Mouse (Mus musculus) intestine, embryonic 14.5 days (tissue): ENCODE data around the gene Ovca2. TPM values are rescaled to one million over a fixed set of nuclear protein-coding genes. Genes with fewer than 3 reads are reported as not detected.
A peak's percentile ranks its signal among the peaks of the same experiment; 100 is the strongest.

Source experiments
- ATAC-seq: fragments of 200-750 bp; cut with Nextera tagmentation; replicated peaks from 2 replicates; pipeline ENCODE4 v1.8.0; 2017; ENCODE audit warnings: low read depth, moderate number of reproducible peaks, moderate TSS enrichment, moderate library complexity; ENCODE audit not compliant: low FRiP score, low TSS enrichment
- DNase-seq: peaks from one replicate; pipeline ENCODE4 v3.0.0-alpha.2; 2018; ENCODE audit warnings: low spot score
- H3K27ac ChIP-seq: fragments of 300-500 bp; sonication (generic); 2 replicates; pipeline ENCODE4 v1.5.1; 2014; ENCODE audit warnings: low read depth, mild to moderate bottlenecking, control low read depth
- H3K27me3 ChIP-seq: fragments of 300-500 bp; sonication (generic); replicated peaks from 2 replicates; pipeline ENCODE4 v1.6.1; 2014; ENCODE audit warnings: low read length, control low read depth; ENCODE audit not compliant: control insufficient read depth, insufficient read depth
- H3K36me3 ChIP-seq: fragments of 300-500 bp; sonication (generic); 2 replicates; pipeline ENCODE4 v1.6.1; 2014; ENCODE audit warnings: low read length, control low read depth; ENCODE audit not compliant: control insufficient read depth, insufficient read depth
- H3K4me1 ChIP-seq: fragments of 300-500 bp; sonication (generic); replicated peaks from 2 replicates; pipeline ENCODE4 v1.6.1; 2014; ENCODE audit warnings: low read length, control low read depth, mixed read lengths; ENCODE audit not compliant: control insufficient read depth, insufficient read depth
- H3K4me2 ChIP-seq: fragments of 300-500 bp; sonication (generic); 2 replicates; pipeline ENCODE4 v1.6.1; 2014; ENCODE audit warnings: low read length
- H3K4me3 ChIP-seq: fragments of 300-500 bp; sonication (generic); 2 replicates; pipeline ENCODE4 v1.5.1; 2014; ENCODE audit warnings: low read depth, low read length, control low read depth, mixed read lengths
- H3K9ac ChIP-seq: fragments of 300-500 bp; sonication (generic); 2 replicates; pipeline ENCODE4 v1.6.1; 2014; ENCODE audit warnings: mild to moderate bottlenecking, low read length
- H3K9me3 ChIP-seq: fragments of 300-500 bp; sonication (generic); 2 replicates; pipeline ENCODE4 v1.6.1; 2016; ENCODE audit warnings: low read length, control low read depth; ENCODE audit not compliant: control insufficient read depth
- WGBS: fragments of 180-500 bp; shearing (Covaris S2); extraction: QIAGEN DNeasy Blood & Tissue Kit; methylation state at CpG from one replicate; pipeline ENCODE4 v1.1.7; 2014; 5-methylcytosine and 5-hydroxymethylcytosine counted together
- polyA plus RNA-seq: library from polyadenylated mRNA; unstranded; fragments of >200 nt; fragmentation: Nextera tagmentation; extraction: Ambion mirVana; gene quantifications from 2 replicates; pipeline ENCODE4 v1.2.1, GENCODE M21; 2014

Ovca2 gene
- polyA plus RNA-seq, 1 experiment from 2014 or later = 29.9 TPM

DNA sequence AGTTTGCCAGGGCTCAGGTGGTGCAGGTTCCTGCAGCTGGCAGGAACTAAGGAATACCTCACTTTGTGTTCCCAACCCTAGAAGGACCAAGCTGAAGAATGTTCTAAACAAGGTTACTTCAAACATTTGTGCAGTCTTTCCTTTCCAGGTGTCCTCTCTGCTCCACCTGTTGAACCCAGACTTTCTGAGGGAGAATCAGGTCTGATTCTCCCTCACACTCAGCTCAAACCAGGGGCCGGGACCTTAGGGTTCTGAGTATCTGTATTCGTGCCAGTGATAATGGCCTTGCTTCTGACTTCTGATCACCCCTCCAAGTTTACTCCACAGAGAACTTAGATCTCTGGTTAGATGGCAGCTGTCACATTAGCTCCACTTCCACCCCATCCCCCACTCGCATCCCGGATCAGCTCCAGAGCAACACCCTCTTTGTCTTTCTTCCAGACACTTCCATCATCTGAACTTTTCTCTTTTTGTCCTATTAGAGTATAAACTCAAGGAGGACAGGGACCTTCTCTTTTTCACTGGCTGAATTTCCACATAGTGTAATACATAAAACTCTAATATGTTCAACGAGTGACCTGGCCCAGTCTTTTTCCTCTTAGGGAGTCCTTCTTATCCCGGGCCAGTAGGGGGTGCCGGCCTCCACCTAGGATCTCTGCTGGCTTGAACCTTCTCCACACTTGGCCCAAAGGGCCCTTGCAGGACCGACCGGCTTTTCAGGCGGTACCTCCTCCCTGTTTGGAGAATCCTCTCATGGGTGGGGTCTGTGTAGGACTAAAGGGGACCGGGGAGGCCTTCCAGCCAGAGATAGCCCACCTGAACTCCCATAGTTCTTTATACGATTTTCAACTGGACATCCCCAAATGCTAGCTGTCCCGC, 13.9 kb upstream of the Ovca2 start:
- DNase-seq = peak; percentile 84
- WGBS = 24% methylated on average over 13 of the region's 13 CpGs

DNA sequence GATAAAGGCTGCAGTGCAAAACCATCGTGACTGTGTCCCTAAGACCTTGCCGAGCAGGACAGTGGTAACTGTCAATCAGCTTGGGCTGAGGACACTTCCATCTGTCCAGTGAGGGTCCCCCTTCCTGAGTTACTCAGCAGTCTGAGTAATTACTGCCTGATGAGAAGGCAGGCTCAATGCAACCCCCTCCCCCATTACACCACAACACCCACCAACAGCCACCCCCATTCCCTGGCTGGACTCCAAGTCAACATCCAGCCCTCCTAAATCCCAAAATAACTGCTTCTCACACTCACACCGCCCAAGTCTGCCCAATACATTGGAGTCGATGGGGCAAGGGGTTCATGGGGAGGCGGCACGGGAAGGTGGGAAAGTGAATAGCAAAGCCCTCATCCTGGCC, 13.2 kb upstream of the Ovca2 start:
- no peaks in the 10 kb centered on the region for H3K36me3 ChIP-seq
- H3K27me3 ChIP-seq = peaks cover 52% of the 10 kb centered on the region
- peaks cover 24% of the 10 kb centered on the region for H3K4me1 ChIP-seq
- ATAC-seq (no peak), DNase-seq (no peak)
- WGBS = 69% methylated on average over 6 of the region's 6 CpGs
- H3K9me3 ChIP-seq = no peaks in the 10 kb centered on the region
- no peak overlapping the region for H3K4me3 ChIP-seq
- no peak overlapping the region for H3K4me2 ChIP-seq
- no peak overlapping the region for H3K27ac ChIP-seq
- no peak overlapping the region for H3K9ac ChIP-seq

More for the DNA sequence above, 13.9 kb upstream of the Ovca2 start:
- H3K27ac ChIP-seq = no peak overlapping the region
- no peaks in the 10 kb centered on the region for H3K9me3 ChIP-seq
- H3K9ac ChIP-seq = no peak overlapping the region
- H3K27me3 ChIP-seq = peaks cover 57% of the 10 kb centered on the region
- H3K4me1 ChIP-seq = peaks cover 24% of the 10 kb centered on the region
- 0 out of 2 replicates have a peak overlapping the region, but pooled peaks have one; percentile 52 for H3K4me3 ChIP-seq
- no peaks in the 10 kb centered on the region for H3K36me3 ChIP-seq
- peak overlapping the region; percentile 75 for H3K4me2 ChIP-seq
- ATAC-seq = peak; percentile 57

DNA sequence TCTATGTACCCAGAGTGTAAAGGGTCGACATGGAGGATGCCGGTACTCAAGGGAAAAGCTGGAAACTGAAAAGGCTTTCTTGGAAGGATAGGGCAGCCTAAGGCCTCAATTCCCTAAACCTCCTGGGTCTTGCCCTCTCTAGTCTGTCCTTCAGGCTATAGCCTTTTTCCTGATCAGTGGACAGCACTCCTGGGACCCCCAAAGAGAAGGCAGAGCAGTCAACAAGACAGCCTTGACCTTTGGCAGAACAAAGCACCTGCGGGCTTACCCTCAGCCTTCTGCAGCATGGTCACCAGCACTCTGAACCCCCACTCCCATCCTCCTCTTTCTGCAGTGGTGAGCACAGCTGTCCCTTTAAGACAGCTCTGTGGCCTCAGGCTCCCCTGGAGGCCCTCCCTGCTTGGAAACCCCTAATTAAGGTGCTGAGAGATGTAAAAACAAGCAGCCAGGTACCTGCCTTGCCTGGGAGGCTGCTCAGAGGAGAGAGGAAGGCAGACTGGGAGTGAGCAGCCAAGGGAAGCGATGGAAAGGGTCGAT, 12.3 kb upstream of the Ovca2 start, which contains the start of gene Dph1:
Gene Dph1, minus strand, starts transcription at position 337 of the 537 bp plus-strand sequence.
- DNase-seq (no peak), ATAC-seq (no peak)
- no peaks in the 10 kb centered on the region for H3K9me3 ChIP-seq
- H3K27ac ChIP-seq = peak within 1 kb of the TSS; percentile 43; the same call in 1 of the 2 replicates
- peak within 1 kb of the TSS; percentile 59 for H3K9ac ChIP-seq
- WGBS = 59% methylated on average over 5 of the region's 5 CpGs
- peak within 1 kb of the TSS; percentile 91 for H3K4me2 ChIP-seq
- peaks cover 2% of the 10 kb centered on the region; the same call in 1 of the 2 replicates for H3K36me3 ChIP-seq
- peaks cover 43% of the 10 kb centered on the region for H3K27me3 ChIP-seq
- peak within 1 kb of the TSS; percentile 92 for H3K4me3 ChIP-seq
- peaks cover 24% of the 10 kb centered on the region for H3K4me1 ChIP-seq

DNA sequence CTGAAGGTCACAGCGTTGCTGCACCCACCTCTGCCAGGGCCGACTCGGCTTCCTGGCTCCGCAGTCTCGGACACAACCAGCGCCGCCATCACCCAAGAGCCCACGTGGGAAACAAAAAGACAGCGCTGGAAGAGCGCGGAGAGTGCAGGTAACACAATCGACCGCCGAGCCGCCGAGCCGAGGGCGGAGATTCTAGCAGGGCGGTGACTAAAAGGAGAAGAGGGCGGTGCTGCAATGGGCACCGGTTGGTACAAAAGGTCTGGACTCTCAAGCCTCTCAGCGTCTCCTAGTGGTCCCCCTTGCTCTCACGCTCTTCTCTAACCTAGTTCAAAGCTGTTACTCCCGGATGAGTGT, 11.7 kb upstream of the Ovca2 start:
- H3K27ac ChIP-seq = peak overlapping the region; percentile 43; the same call in 1 of the 2 replicates
- DNase-seq = peak; percentile 87
- H3K4me3 ChIP-seq = peak overlapping the region; percentile 92
- H3K9ac ChIP-seq = peak overlapping the region; percentile 59
- peaks cover 9% of the 10 kb centered on the region; the same call in 1 of the 2 replicates for H3K36me3 ChIP-seq
- peaks cover 37% of the 10 kb centered on the region for H3K27me3 ChIP-seq
- no peaks in the 10 kb centered on the region for H3K9me3 ChIP-seq
- peak overlapping the region; percentile 91 for H3K4me2 ChIP-seq
- peak; percentile 72 for ATAC-seq
- peaks cover 23% of the 10 kb centered on the region for H3K4me1 ChIP-seq
- under 1% methylated on average over 24 of the region's 24 CpGs for WGBS

DNA sequence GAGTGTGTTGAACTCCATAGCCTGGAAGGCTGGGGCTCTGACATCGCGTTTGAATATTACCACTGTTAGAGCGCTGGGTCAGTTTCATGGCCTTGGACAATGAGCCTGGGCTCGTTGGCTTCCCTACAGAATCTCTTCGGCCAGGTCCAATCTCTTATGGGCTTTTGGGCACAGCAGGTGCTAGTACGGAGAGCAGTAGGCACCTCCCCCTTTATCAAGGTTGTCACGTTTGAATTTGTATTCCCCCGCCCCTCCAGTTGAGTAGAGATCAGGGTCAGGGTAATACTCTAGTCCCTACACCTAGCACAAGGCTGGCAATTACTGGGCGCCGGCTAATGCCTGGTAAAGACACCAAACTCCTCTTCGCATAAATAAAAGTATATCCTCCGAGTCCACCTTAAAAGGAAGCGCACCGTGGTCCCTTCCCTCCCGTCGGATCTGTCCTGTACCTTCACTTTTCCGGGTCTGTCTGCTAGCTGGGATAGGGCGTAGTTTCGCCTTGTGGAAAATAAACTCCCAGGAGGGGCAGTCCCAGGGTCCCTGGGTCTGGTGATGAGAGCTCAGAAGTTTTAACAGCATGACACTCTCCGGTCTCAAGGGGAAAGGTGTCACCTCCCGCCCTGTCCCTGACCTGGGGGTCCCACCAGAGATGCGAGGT, 11.2 kb upstream of the Ovca2 start:
- ATAC-seq = peak; percentile 55
- peak overlapping the region; percentile 43; the same call in 1 of the 2 replicates for H3K27ac ChIP-seq
- DNase-seq = no peak

DNA sequence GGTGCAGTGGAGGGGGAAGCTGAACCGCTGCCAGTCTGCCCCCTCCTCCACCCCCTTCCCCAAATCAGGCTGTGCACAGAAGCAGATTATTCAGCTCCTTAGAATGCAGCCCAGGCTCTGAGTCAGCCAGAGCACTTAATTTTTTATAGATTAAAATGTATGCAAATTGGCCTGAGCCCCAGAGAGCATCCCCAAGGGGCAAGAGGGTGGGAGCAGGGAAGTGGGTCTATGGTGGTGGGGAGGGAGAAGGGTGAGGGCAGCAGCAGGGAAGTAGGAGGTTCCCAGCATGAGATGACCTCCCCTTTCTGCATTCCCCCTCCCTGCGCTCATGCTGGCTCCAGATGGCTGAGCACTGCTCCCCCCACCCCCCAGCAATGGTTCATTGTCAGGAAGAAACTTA, 6.4 kb upstream of the Ovca2 start:
- Histone ChIP-seq H3K9me3 (no peaks in the 10 kb centered on the region), H3K4me3 (no peak overlapping the region), H3K9ac (no peak overlapping the region), H3K4me1 (peaks cover 9% of the 10 kb centered on the region), H3K4me2 (no peak overlapping the region), H3K27ac (no peak overlapping the region), H3K36me3 (peaks cover 55% of the 10 kb centered on the region), H3K27me3 (no peaks in the 10 kb centered on the region)
- DNase-seq (no peak), ATAC-seq (no peak)
- 90% methylated on average over 2 of the region's 2 CpGs for WGBS

More for the DNA sequence above, 11.2 kb upstream of the Ovca2 start:
- WGBS = under 1% methylated on average over 22 of the region's 22 CpGs
- peak overlapping the region; percentile 92 for H3K4me3 ChIP-seq
- H3K27me3 ChIP-seq = peaks cover 32% of the 10 kb centered on the region
- peak overlapping the region; percentile 91 for H3K4me2 ChIP-seq
- no peaks in the 10 kb centered on the region for H3K9me3 ChIP-seq
- peaks cover 12% of the 10 kb centered on the region for H3K36me3 ChIP-seq
- H3K4me1 ChIP-seq = peaks cover 18% of the 10 kb centered on the region
- H3K9ac ChIP-seq = peak overlapping the region; percentile 59

DNA sequence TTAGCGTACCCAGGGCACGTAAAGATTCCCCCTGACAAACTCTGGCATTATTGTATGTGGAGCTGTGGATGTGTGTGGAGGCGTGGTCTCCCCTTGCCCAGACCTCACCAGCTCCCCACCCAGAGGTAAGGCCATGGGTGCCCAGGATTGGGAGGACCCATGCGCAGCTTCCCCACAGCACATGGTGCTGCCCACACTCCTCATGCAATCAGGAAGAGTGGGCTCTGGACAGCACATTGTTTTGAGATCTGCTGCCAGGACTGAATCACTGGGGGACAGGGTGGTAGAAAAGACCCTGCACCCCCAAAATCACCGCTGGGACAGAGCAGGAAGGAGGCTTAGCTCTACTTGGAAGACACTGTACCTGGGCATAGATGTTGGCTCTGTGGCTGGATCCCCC, 5.9 kb upstream of the Ovca2 start:
- ATAC-seq (no peak), DNase-seq (no peak)
- Histone ChIP-seq H3K27ac (no peak overlapping the region), H3K4me3 (no peak overlapping the region), H3K27me3 (no peaks in the 10 kb centered on the region), H3K9ac (no peak overlapping the region), H3K4me1 (peaks cover 7% of the 10 kb centered on the region), H3K36me3 (peaks cover 55% of the 10 kb centered on the region), H3K4me2 (no peak overlapping the region), H3K9me3 (no peaks in the 10 kb centered on the region)
- WGBS = 92% methylated on average over 5 of the region's 5 CpGs

DNA sequence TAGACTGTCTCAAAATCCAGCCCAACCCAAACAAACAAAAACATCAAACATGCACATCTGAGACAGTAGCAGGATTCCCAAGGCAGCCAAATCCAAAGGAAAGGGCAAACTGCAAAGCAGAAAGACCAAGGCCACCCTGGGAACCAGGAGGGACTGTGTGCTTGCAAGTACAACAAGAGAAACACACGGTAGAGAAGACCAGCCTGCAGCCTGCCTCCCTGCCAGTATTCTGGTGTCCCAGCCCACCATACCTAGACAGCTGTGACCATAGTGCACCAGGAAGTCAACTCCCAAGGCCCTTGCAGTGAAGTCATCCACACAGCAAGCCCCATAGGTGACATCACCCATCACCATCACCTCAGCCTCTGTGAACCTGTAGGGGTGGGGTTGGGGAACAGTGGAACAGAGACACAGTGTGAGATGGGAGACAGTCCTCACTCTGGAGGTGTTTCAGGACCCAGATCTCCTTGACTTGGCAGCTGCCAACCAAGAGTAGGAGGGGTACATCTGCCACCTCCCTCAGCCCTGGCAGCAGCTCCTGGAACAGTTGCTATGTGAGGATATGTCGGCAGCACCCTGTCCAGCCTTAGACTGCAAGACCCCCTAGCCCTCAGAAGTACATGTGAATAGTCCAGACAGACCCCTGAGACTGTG, 5.4 kb upstream of the Ovca2 start:
- ATAC-seq (no peak), DNase-seq (no peak)
- Histone ChIP-seq H3K27ac (no peak overlapping the region), H3K9ac (no peak overlapping the region), H3K9me3 (no peaks in the 10 kb centered on the region), H3K4me2 (no peak overlapping the region), H3K4me3 (no peak overlapping the region), H3K4me1 (peaks cover 7% of the 10 kb centered on the region; the same call in 1 of the 2 replicates), H3K27me3 (no peaks in the 10 kb centered on the region), H3K36me3 (peaks cover 55% of the 10 kb centered on the region)
- 83% methylated on average over 2 of the region's 2 CpGs for WGBS
